17 mouse cellular contexts compared by ENCODE assay signal in the genomic region with DNA sequence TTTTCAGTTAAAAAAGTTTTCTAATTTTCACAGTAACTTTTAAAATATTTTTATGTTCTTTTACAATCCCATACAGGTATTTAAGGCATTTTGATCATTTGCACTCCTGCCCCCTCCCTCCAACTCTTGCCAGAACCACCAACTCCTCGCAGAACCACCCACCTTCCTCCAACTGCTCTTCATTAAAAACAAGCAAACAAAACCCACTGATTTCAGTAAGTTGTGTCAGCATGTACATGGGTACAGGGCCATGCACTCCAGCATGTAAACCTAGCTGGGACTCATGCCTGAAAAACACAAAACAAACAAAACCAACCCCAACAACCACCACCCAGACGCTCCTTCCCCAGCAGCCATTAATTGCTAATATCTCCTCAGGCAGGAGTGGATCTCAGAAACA.
"Had no signal": no experiment of that assay in that cellular context is flagged by ENCODE, and none has a peak within 500 bp of the region (broad histone marks: within the 10 kb centered on the region; RNA-seq: fewer than 3 reads in every experiment).

No protein-coding gene starts in this region.

- DNase-seq: gastrocnemius, adult 2 months; gastrocnemius, postnatal 10 days; gastrocnemius, postnatal 25 days; heart, adult 18-20 months; heart, postnatal 10 days; heart, postnatal 4 days; kidney, adult 18-20 months; kidney, adult 8-10 months; kidney, postnatal 10 days; kidney, postnatal 25 days; kidney, postnatal 4 days; liver; liver, embryonic 13.5 days had no signal

- ATAC-seq: hindbrain, embryonic 16.5 days; inflammation-experienced regulatory T-cells, adult 6 months; intestine, embryonic 15.5 days; intestine, postnatal 0 days had no signal
